In the genomic region with DNA sequence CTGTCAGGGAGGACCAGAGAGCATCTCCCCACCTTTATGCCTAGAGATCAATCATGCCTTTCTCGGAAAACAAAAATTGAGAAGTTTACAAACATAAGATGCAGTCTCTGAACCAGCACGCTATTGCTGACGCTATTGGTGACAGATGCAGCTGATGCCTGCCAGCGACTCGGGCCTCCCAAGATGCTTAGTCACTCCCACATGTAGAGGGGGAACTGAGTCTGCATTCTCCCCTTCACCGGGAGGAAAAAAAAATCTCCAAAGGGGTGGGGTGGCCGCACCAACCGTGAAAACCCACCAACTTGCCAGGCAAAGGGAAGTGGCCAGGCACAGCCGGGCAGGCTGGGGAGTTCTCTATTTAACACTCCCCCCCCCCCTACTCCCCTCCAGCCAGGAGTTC, we compare ENCODE assay signal across 14 mouse cellular contexts.
DNase-seq lines count a peak whose midpoint lies in the region; ATAC-seq and TF ChIP-seq lines count a peak whose summit lies in the region.
"Had no signal": no experiment of that assay in that cellular context is flagged by ENCODE, and none has a peak within 500 bp of the region (broad histone marks: within the 10 kb centered on the region; RNA-seq: fewer than 3 reads in every experiment).

No protein-coding gene starts in this region.

- no peaks in the 10 kb centered on the region for H3K9me3 ChIP-seq in heart, embryonic 10.5 days
- H3K9me3 ChIP-seq in embryonic facial prominence, embryonic 11.5 days (replicated peaks; ENCODE audit: control insufficient read depth, low read length), result no peaks in the 10 kb centered on the region
- no peaks in the 10 kb centered on the region for H3K9me3 ChIP-seq in intestine, embryonic 15.5 days
- H3K9me3 ChIP-seq: hindbrain, embryonic 12.5 days; limb, embryonic 15.5 days; midbrain, embryonic 15.5 days had no signal

- H3K36me3 ChIP-seq in heart, embryonic 10.5 days, result no peaks in the 10 kb centered on the region
- no peaks in the 10 kb centered on the region for H3K36me3 ChIP-seq in kidney, adult 2 months (ENCODE audit: control insufficient read depth, insufficient read depth, low read length)
- H3K36me3 ChIP-seq in embryonic facial prominence, embryonic 11.5 days (replicated peaks; ENCODE audit: control insufficient read depth, insufficient read depth, low read depth, low read length), result no peaks in the 10 kb centered on the region
- H3K36me3 ChIP-seq in intestine, embryonic 15.5 days, result no peaks in the 10 kb centered on the region
- H3K36me3 ChIP-seq: hindbrain, embryonic 12.5 days; limb, embryonic 15.5 days; midbrain, embryonic 15.5 days had no signal

- ATAC-seq in embryonic facial prominence, embryonic 11.5 days (replicated peaks; ENCODE audit: insufficient number of reproducible peaks, low FRiP score, low TSS enrichment, low read depth), result no peak
- peak; percentile 56 for ATAC-seq in megakaryocyte progenitor cell, adult 5-6 weeks (replicated peaks; ENCODE audit: poor library complexity)
- ATAC-seq in intestine, embryonic 15.5 days, result no peak

- H3K27me3 ChIP-seq in heart, embryonic 10.5 days (ENCODE audit: insufficient read depth, poor library complexity, severe bottlenecking), result peaks cover 53% of the 10 kb centered on the region
- H3K27me3 ChIP-seq in kidney, adult 2 months (replicated peaks; ENCODE audit: control insufficient read depth, insufficient read depth, low read length), result no peaks in the 10 kb centered on the region
- H3K27me3 ChIP-seq in embryonic facial prominence, embryonic 11.5 days (ENCODE audit: control insufficient read depth, insufficient read depth, low read length), result no peaks in the 10 kb centered on the region; the same call in 1 of the 2 replicates
- H3K27me3 ChIP-seq in intestine, embryonic 15.5 days (replicated peaks), result peaks cover 52% of the 10 kb centered on the region

- peaks cover 38% of the 10 kb centered on the region for H3K4me1 ChIP-seq in heart, embryonic 10.5 days
- no peaks in the 10 kb centered on the region for H3K4me1 ChIP-seq in kidney, adult 2 months (ENCODE audit: control insufficient read depth, insufficient read depth, low read length)
- H3K4me1 ChIP-seq in embryonic facial prominence, embryonic 11.5 days (ENCODE audit: control insufficient read depth, insufficient read depth, low read length), result peaks cover 5% of the 10 kb centered on the region; the same call in 1 of the 2 replicates
- 0 out of 2 replicates have a peak, but pooled peaks cover 3% of the 10 kb centered on the region for H3K4me1 ChIP-seq in intestine, embryonic 15.5 days (replicated peaks)

- TF ChIP-seq CTCF in kidney, adult 2 months (conservative IDR thresholded peaks at IDR 0.05; ENCODE audit: insufficient read depth, insufficient read length, low read depth, low read length), result no peak

- TF ChIP-seq POLR2A in kidney, adult 2 months (IDR thresholded peaks at IDR 0.05; ENCODE audit: low read depth, low read length), result no peak

- H3K9ac ChIP-seq in embryonic facial prominence, embryonic 11.5 days (replicated peaks; ENCODE audit: low read length), result no peak overlapping the region
- H3K9ac ChIP-seq in intestine, embryonic 15.5 days, result no peak overlapping the region
- H3K9ac ChIP-seq: hindbrain, embryonic 12.5 days; limb, embryonic 15.5 days; midbrain, embryonic 15.5 days had no signal

- H3K27ac ChIP-seq in heart, embryonic 10.5 days, result peak overlapping the region; percentile 49
- H3K27ac ChIP-seq in kidney, adult 2 months (ENCODE audit: insufficient read depth, low read depth, low read length), result no peak overlapping the region
- H3K27ac ChIP-seq in embryonic facial prominence, embryonic 11.5 days (replicated peaks; ENCODE audit: low read depth, low read length), result no peak overlapping the region
- H3K27ac ChIP-seq in intestine, embryonic 15.5 days, result no peak overlapping the region
- H3K27ac ChIP-seq: hindbrain, embryonic 12.5 days; limb, embryonic 15.5 days; macrophage; midbrain, embryonic 15.5 days had no signal

- WGBS in heart, embryonic 10.5 days, result 2% methylated on average over 9 of the region's 9 CpGs
- whole genome bisulfite sequencing in kidney, adult 2 months, result 41% methylated on average over 9 of the region's 9 CpGs
- 5% methylated on average over 9 of the region's 9 CpGs for WGBS in embryonic facial prominence, embryonic 11.5 days
- WGBS in intestine, embryonic 15.5 days, result 19% methylated on average over 9 of the region's 9 CpGs

- H3K4me2 ChIP-seq in embryonic facial prominence, embryonic 11.5 days (ENCODE audit: low read depth, low read length), result no peak overlapping the region
- H3K4me2 ChIP-seq in intestine, embryonic 15.5 days (replicated peaks), result no peak overlapping the region
- H3K4me2 ChIP-seq: hindbrain, embryonic 12.5 days; limb, embryonic 15.5 days; midbrain, embryonic 15.5 days had no signal

- DNase-seq in heart, embryonic 10.5 days (ENCODE audit: low spot score), result no peak
- DNase-seq in heart, adult 18-20 months, result no peak
- peak; percentile 30 for DNase-seq in kidney, postnatal 10 days
- DNase-seq in kidney, adult 2 months, result no peak
- DNase-seq in embryonic facial prominence, embryonic 11.5 days (ENCODE audit: low spot score), result peak; percentile 60
- DNase-seq: cerebellum, adult 8-10 months; lung, adult 18-20 months; thymus, postnatal 36 days had no signal

- H3K4me3 ChIP-seq in heart, embryonic 10.5 days, result peak overlapping the region; percentile 8; the same call in 1 of the 2 replicates
- no peak overlapping the region for H3K4me3 ChIP-seq in kidney, adult 2 months (ENCODE audit: insufficient read depth, low read depth, low read length)
- no peak overlapping the region for H3K4me3 ChIP-seq in embryonic facial prominence, embryonic 11.5 days (ENCODE audit: low read depth, low read length)
- H3K4me3 ChIP-seq in intestine, embryonic 15.5 days (replicated peaks), result no peak overlapping the region
- H3K4me3 ChIP-seq: hindbrain, embryonic 12.5 days; limb, embryonic 15.5 days; midbrain, embryonic 15.5 days had no signal

Comparison
In these comparisons a context has a peak if more than half of its experiments do, and no peak if none do; other contexts are left out.
1. DNase-seq: peak in kidney, postnatal 10 days (single experiment) and embryonic facial prominence, embryonic 11.5 days (single experiment); none in heart, embryonic 10.5 days (single experiment), heart, adult 18-20 months (0 of 2) and kidney, adult 2 months (single experiment).